Mouse (Mus musculus) cerebellum, postnatal 4 days (tissue): ENCODE data around the gene Bcl2a1d.
"Not testable (repeated sequence)": the region's sequence is repeated elsewhere in the genome, so short reads cannot be mapped to it uniquely, and the experiment has no call there.

Experiments
- DNase-seq, 2 experiments: peaks; one replicate each; pipeline ENCODE4 v3.0.0; 2022; ENCODE audit warnings: low spot score in 2 of 2, mixed read lengths in 1 of 2

Bcl2a1d gene

DNA sequence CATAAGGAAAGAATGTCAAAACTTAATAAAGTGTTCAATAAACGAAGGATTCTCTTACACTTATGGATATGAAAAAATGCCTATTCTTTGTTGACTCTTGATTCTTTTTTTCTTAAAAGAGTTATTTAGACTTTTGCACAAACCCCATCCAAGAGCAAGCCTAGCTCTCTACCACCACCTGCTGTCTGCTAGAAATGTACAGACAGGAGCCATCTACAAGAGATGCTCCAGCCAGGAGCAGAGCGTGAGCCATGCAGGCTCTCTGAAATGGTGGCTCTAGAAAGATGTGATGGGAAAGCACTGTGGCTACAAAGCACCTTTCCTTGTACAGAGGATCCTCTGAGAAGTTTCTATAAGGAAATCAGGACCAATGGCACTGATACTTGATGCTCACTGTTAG is 33.0 kb downstream of the Bcl2a1d start:
- not testable (repeated sequence) for DNase-seq

DNA sequence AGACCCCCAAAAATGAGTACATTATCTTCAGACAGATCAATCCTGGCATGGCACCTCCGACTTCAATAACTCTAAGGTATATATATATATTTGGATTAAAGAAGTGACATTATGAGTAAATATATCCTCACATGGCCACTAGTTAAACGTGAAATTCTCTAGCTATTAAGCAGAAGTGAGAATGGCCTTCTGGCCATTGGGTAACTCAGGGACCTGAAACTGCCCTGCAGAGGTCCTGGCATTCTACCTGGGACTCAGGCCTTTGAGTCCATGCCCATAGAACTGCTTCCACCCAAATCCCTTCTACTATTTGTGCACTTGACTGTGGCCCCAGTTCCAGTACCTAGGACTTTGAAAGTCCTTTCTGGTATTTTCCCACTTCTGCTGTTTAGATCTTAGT is 40.4 kb downstream of the Bcl2a1d start:
- not testable (repeated sequence) for DNase-seq

DNA sequence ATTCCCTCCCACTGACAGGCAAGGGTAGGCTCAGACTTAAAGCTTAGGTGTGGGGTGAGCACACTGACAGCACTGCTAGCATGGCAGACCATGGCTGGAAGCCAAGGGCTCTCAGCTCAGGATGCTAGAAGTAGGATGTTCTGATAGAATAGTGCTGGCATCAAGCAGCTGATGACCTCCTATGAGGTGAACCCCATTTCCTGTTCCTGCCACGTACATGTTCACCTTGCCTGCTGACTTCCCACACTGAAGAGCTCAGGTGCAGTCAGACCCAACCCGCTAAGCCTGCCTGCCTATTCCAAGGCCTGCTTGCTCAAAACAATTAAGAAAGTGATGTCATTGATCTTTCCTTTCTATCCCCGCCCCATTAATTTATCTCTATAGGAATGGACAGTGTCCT is 42.3 kb downstream of the Bcl2a1d start:
- DNase-seq = not testable (repeated sequence)

DNA sequence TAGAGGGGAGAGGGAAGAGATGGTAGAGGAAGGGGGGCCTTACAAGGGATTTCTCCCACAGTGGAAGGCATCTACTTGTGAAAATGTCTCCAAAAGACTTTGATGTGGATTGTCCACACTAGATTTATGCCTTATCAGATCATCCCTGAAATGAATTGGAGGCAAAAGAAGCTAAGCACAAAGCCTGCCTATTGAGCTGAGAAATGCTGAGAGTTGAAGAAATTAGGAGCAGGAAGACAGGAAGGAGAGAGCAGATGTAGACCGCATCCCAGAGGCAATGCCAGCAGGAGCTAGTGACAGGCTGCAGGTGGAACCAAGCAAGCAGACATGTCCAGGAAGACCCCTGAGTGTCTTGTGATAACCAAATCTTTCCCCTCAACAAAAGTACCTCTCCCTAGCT is 45.0 kb downstream of the Bcl2a1d start:
- DNase-seq = not testable (repeated sequence)
